Mouse (Mus musculus) midbrain, embryonic 10.5 days (tissue): ENCODE results near the gene Foxp1. TPM values are rescaled to one million over a fixed set of nuclear protein-coding genes. Genes with fewer than 3 reads are reported as not detected.

Source experiments
- DNase-seq: peaks from one replicate; pipeline ENCODE4 v3.0.0-alpha.2; 2017; ENCODE audit warnings: low spot score
- H3K27ac ChIP-seq: fragments of 300-500 bp; sonication (generic); replicated peaks from 2 replicates; pipeline ENCODE4 v1.5.1; 2016; ENCODE audit warnings: mild to moderate bottlenecking
- H3K27me3 ChIP-seq: fragments of 300-500 bp; sonication (generic); 2 replicates; pipeline ENCODE4 v1.6.1; 2016; ENCODE audit warnings: low read depth, mild to moderate bottlenecking; ENCODE audit not compliant: poor library complexity, severe bottlenecking
- H3K36me3 ChIP-seq: fragments of 300-500 bp; sonication (generic); 2 replicates; pipeline ENCODE4 v1.6.1; 2016; ENCODE audit warnings: mild to moderate bottlenecking, moderate library complexity
- H3K4me1 ChIP-seq: fragments of 300-500 bp; sonication (generic); 2 replicates; pipeline ENCODE4 v1.6.1; 2016
- H3K4me3 ChIP-seq: fragments of 300-500 bp; sonication (generic); 2 replicates; pipeline ENCODE4 v1.5.1; 2016; ENCODE audit warnings: mild to moderate bottlenecking, moderate library complexity
- H3K9me3 ChIP-seq: fragments of 300-500 bp; sonication (generic); replicated peaks from 2 replicates; pipeline ENCODE4 v1.6.1; 2016; ENCODE audit warnings: mild to moderate bottlenecking
- WGBS: fragments of 180-500 bp; shearing (Covaris S2); methylation state at CpG from one replicate; pipeline ENCODE4 v1.1.7; 2016; 5-methylcytosine and 5-hydroxymethylcytosine counted together
- polyA plus RNA-seq: library from polyadenylated mRNA; unstranded; fragments of >200 nt; fragmentation: Nextera tagmentation; extraction: Ambion mirVana; gene quantifications from 2 replicates; pipeline ENCODE4 v1.2.1, GENCODE M21; 2016

The Foxp1 gene
- polyA plus RNA-seq, 1 experiment from 2014 or later, result 63.7 TPM

DNA sequence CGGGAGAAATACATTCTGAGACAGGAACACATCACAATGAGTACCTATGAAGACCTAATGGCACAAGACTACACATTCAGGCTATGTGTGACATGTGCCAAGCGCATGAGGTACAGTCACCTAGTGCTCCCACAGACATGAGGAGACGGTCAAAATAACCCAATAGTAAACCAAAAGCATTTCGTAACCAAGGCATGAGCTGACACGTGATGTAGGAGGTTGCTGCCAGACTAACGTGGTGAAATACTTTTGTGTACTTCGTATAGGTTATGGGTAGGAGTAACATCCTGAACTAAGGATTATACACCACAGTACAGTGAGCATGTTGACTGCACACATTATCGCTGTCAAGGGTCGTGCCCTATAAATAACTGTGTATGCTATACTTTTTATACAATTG lies 520.9 kb downstream of the Foxp1 start:
- WGBS, result 95% methylated on average over 9 of the region's 9 CpGs
- H3K4me1 ChIP-seq, result peaks cover 30% of the 10 kb centered on the region
- no peaks in the 10 kb centered on the region for H3K9me3 ChIP-seq
- H3K27ac ChIP-seq, result no peak overlapping the region
- no peak for DNase-seq
- H3K27me3 ChIP-seq, result no peaks in the 10 kb centered on the region
- peaks cover 40% of the 10 kb centered on the region for H3K36me3 ChIP-seq
- H3K4me3 ChIP-seq, result no peak overlapping the region

DNA sequence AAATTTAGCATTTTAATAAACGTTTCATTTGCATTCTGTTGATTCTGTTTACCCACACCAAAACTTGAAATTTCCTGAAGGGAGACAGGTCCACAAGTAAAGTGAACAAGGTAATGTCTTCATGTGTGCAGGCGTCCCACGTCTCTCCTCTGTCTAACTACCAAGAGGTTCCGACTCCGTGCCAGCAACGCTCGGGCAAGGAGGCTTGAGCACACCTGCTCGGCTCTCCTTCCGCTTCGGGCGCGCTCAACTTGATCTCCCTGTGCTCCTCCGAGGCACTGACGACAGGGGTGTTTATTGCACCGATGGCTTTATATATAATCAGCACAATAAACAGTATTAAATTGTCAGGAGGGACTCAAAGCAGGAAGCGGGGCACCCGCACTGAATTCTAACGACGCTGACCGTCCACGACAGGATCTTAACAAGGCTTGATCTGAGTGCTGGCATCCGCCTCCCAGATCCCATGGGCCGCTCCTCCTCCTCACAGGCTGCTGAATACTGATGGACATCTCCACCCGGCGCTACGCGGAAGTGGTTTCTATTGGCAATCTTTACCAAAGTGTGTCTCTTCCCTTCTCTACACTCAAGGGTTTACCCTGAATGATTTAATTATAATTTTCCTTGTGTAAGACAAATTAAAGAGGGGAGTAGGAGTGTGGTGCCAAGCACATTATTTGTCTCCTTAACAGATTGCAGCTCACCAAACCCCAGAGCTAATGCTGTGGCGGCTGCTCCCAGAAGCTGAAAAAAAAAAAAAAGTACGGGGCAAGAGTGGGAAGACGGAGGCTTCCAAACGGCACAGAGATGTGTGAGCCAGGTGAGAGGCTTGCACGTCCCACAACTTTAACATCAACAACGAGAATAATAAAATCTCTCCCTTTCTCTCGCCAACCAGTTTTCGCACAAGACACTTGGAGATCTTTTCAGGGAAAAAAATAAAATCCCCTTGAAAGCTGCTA lies 523.3 kb downstream of the Foxp1 start:
- Histone ChIP-seq H3K27me3 (no peaks in the 10 kb centered on the region), H3K27ac (no peak overlapping the region), H3K36me3 (peaks cover 30% of the 10 kb centered on the region), H3K4me3 (no peak overlapping the region), H3K4me1 (peaks cover 36% of the 10 kb centered on the region), H3K9me3 (no peaks in the 10 kb centered on the region)
- WGBS, result 81% methylated on average over 35 of the region's 35 CpGs
- no peak for DNase-seq

DNA sequence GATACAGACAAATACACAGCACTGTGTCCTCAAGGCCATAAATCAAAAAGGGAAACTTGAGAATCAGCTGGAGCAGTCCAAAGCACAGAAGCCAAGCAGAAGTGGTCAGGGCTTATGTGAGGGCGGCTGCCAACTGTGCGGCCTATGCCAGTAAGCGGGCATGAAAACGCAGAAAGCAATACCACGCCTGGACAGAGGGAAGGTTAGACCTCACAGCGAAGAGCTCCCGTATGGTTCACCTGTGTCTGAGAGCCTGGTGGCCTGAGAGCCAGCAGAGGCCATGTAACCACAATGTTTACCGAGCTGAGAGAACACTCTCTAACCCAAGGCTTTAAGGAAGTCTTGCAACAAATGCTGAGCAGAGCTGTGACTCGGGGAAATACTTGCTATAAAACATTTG lies 524.8 kb downstream of the Foxp1 start:
- Histone ChIP-seq H3K4me3 (no peak overlapping the region), H3K4me1 (peaks cover 47% of the 10 kb centered on the region), H3K9me3 (no peaks in the 10 kb centered on the region), H3K36me3 (peaks cover 21% of the 10 kb centered on the region), H3K27ac (no peak overlapping the region), H3K27me3 (no peaks in the 10 kb centered on the region)
- DNase-seq, result no peak
- WGBS, result 93% methylated on average over 9 of the region's 9 CpGs

DNA sequence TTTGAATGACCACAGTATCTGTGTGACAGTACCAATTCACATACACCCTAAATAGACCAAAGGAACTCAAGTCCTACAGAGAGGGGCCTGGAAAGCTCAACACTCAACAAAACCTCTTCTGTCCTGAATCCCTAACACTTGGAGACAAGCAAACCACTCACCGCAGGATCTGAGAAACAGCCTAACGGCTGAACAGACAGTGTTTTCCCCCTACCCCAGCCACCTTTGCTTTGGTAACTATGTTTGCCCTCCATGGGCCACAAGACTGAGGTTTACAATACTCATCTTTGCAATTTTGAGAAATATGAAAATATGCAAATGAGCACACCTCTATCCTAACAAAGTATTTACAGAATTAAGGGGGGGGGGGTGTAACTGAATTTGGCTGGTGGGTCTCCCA lies 525.7 kb downstream of the Foxp1 start:
- Histone ChIP-seq H3K36me3 (peaks cover 12% of the 10 kb centered on the region), H3K4me1 (peaks cover 47% of the 10 kb centered on the region), H3K27ac (no peak overlapping the region), H3K9me3 (no peaks in the 10 kb centered on the region), H3K27me3 (no peaks in the 10 kb centered on the region), H3K4me3 (no peak overlapping the region)
- 96% methylated on average over 2 of the region's 2 CpGs for WGBS
- no peak for DNase-seq

DNA sequence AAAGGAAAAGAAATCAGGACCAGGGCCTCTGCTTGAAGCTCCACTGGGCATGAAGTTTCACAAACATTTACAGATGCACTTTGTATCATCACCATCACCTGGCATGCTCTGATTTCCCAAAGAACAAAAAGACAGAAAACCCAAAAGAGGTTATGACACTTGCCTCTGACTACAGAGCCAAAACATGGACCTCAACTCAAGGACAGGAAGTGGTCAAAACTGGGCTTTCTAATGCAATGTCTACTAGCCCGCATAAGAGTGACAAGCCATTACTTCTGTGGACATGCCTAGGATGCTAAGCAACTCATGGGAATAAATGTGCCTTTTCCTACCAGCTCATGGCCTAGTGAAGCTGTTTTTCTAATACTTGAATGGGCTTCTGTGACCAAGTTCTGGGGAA lies 526.2 kb downstream of the Foxp1 start:
- peaks cover 52% of the 10 kb centered on the region for H3K4me1 ChIP-seq
- no peak for DNase-seq

GRCm38 (mm10) chr6:98995681-98996080 lies 526.8 kb downstream of the Foxp1 start:
- peaks cover 58% of the 10 kb centered on the region for H3K4me1 ChIP-seq
- 84% methylated on average over 4 of the region's 4 CpGs for WGBS

More for the DNA sequence above, 526.2 kb downstream of the Foxp1 start:
- 98% methylated on average over 1 of the region's 1 CpGs for WGBS
- no peak overlapping the region for H3K4me3 ChIP-seq
- no peaks in the 10 kb centered on the region for H3K27me3 ChIP-seq
- H3K27ac ChIP-seq, result no peak overlapping the region
- H3K36me3 ChIP-seq, result peaks cover 7% of the 10 kb centered on the region
- no peaks in the 10 kb centered on the region for H3K9me3 ChIP-seq

GRCm38 (mm10) chr6:98994902-98995301 lies 527.6 kb downstream of the Foxp1 start:
- WGBS, result 78% methylated on average over 4 of the region's 4 CpGs
- Histone ChIP-seq H3K9me3 (no peaks in the 10 kb centered on the region), H3K27ac (peak overlapping the region; percentile 67), H3K27me3 (no peaks in the 10 kb centered on the region), H3K36me3 (0 out of 2 replicates have a peak, but pooled peaks cover 3% of the 10 kb centered on the region), H3K4me3 (no peak overlapping the region), H3K4me1 (peaks cover 57% of the 10 kb centered on the region)
- DNase-seq, result no peak

More at GRCm38 (mm10) chr6:98995681-98996080, 526.8 kb downstream of the Foxp1 start:
- Histone ChIP-seq H3K9me3 (no peaks in the 10 kb centered on the region), H3K36me3 (0 out of 2 replicates have a peak, but pooled peaks cover 3% of the 10 kb centered on the region), H3K27me3 (no peaks in the 10 kb centered on the region), H3K4me3 (no peak overlapping the region), H3K27ac (no peak overlapping the region)
- no peak for DNase-seq

GRCm38 (mm10) chr6:98994104-98994787 lies 528.3 kb downstream of the Foxp1 start:
- no peak for DNase-seq
- peaks cover 53% of the 10 kb centered on the region for H3K4me1 ChIP-seq
- no peak overlapping the region for H3K4me3 ChIP-seq
- H3K27me3 ChIP-seq, result no peaks in the 10 kb centered on the region
- peak overlapping the region; percentile 67 for H3K27ac ChIP-seq
- H3K9me3 ChIP-seq, result no peaks in the 10 kb centered on the region
- WGBS, result 83% methylated on average over 21 of the region's 21 CpGs
- H3K36me3 ChIP-seq, result 0 out of 2 replicates have a peak, but pooled peaks cover 3% of the 10 kb centered on the region

DNA sequence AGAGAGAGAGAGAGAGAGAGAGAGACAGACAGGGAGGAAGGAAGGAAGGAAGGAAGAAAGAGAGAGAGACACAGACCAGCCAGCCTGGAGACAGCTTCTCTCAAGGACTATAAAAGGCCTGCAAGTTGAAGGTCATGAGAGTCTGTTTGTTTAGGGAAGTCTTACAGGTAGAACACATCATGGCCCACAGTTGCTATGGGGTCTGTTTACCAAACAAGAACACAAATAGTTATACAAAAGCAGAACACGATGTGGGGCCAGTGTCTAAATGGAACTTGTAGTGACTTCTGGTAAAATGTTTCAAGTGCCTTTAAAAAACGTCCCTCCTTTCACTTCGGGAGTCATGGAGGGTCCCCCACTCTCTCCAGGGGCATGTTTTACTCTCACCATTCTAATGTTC lies 529.3 kb downstream of the Foxp1 start:
- H3K27ac ChIP-seq, result no peak overlapping the region
- H3K36me3 ChIP-seq, result no peaks in the 10 kb centered on the region
- no peaks in the 10 kb centered on the region for H3K9me3 ChIP-seq
- peaks cover 49% of the 10 kb centered on the region for H3K4me1 ChIP-seq
- no peak overlapping the region for H3K4me3 ChIP-seq
- no peak for DNase-seq
- 80% methylated on average over 3 of the region's 3 CpGs for WGBS
- H3K27me3 ChIP-seq, result no peaks in the 10 kb centered on the region

GRCm38 (mm10) chr6:98992772-98993147 lies 529.8 kb downstream of the Foxp1 start:
- Histone ChIP-seq H3K36me3 (no peaks in the 10 kb centered on the region), H3K27me3 (no peaks in the 10 kb centered on the region), H3K4me1 (peaks cover 49% of the 10 kb centered on the region), H3K9me3 (no peaks in the 10 kb centered on the region), H3K27ac (no peak overlapping the region), H3K4me3 (no peak overlapping the region)
- WGBS, result 91% methylated on average over 7 of the region's 7 CpGs
- no peak for DNase-seq

DNA sequence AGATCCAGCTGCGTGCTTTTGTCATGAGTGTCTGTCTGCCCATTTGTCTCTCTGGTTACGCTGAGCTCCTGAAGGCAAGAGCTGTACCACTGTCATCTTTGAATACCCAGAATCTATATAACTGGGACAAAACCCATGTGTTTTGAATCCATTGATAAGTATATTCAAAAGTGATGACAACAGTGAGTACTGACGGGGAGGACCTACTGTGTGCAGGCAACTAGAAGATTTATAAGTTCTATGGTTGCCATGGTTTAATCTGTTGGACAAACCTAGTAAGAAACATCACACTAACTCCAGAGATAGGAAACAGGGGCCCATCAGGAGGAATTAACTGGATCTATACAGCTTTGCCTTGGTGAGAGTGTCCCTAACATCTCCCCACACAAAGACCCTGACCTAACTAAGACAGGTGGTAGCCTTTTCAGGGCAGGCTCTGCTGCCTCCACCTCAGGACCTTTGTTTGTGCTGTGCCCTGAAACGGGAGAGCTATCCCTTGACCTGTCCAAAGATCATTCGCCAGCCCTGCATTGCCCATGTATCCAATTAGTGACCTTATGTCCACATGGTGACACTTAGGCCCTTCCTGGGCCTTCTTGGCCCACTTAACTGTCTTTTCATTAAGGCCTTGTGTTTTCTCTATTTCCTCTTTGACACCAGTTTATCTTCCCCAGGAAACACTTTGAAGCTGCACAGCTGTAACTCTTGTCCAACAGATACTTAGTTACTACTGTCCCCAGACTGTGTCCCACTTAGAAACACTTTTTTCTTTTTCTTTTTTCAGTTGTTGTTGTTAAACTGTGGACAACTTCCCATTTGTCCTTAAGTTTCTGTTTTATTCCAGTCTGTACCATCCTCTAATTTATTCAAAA lies 530.4 kb downstream of the Foxp1 start:
- Histone ChIP-seq H3K4me3 (no peak overlapping the region), H3K9me3 (no peaks in the 10 kb centered on the region), H3K4me1 (peaks cover 49% of the 10 kb centered on the region), H3K36me3 (no peaks in the 10 kb centered on the region), H3K27ac (no peak overlapping the region), H3K27me3 (no peaks in the 10 kb centered on the region)
- DNase-seq, result no peak
- WGBS, result 86% methylated on average over 5 of the region's 5 CpGs

GRCm38 (mm10) chr6:98987533-98988169 lies 534.9 kb downstream of the Foxp1 start:
- no peaks in the 10 kb centered on the region for H3K36me3 ChIP-seq
- H3K9me3 ChIP-seq, result no peaks in the 10 kb centered on the region
- H3K4me1 ChIP-seq, result peaks cover 18% of the 10 kb centered on the region
- H3K27me3 ChIP-seq, result no peaks in the 10 kb centered on the region
- no peak overlapping the region for H3K4me3 ChIP-seq
- 93% methylated on average over 6 of the region's 6 CpGs for WGBS
- H3K27ac ChIP-seq, result no peak overlapping the region
- no peak for DNase-seq
